Mouse (Mus musculus) thymus, postnatal 10 days (tissue): ENCODE measurements around the gene Psmb9.
"Not testable (repeated sequence)": the region's sequence is repeated elsewhere in the genome, so short reads cannot be mapped to it uniquely, and the experiment has no call there.

Source experiments
- DNase-seq, 2 experiments: peaks; one replicate each; pipeline ENCODE4 v3.0.0; 2021; ENCODE audit warnings: low spot score in 2 of 2

Psmb9 gene

DNA sequence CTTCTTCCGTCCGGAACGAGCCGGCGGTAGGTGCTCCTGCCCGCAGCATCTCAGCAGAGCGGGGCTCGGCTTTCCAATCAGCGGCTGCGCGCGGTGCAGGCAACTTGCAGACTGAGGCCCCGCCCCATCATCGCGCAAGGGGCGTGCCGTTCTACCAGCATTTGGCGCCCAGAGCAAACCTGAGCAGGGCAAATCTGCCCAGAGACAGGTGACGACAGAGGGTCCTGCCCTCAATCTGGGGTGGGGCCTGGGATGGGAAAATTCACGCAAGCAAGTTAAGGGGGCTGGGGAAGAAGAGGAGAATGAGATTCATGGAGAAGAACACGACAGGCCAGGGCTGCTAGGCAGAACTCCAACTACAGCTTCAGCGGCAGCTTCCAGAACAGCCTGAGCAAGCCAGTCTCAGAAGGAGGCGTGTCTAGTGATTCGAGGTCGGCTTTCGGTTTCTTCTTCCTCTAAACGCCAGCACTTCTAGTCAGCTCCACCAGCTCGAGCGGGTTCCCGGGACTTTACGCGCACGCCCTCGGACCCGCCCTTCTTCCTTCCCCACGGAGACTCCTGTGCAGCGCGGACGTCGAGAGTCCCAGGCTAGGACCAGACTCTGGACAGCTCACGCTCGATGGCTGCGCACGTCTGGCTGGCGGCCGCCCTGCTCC is at the start of gene Psmb9, which contains the start of gene Tap1:
Gene Psmb9, minus strand, starts transcription at position 504 of the 656 bp plus-strand sequence.
Gene Tap1, plus strand, starts transcription at position 293 of the 656 bp plus-strand sequence.
- peak; percentile 98 to 100 for DNase-seq

- DNase-seq: no peak
Measured at GRCm38 (mm10) chr17:34236691-34237090, 49.1 kb upstream of the Psmb9 start.

- DNase-seq: peak; percentile 84 to 89
Measured at GRCm38 (mm10) chr17:34234926-34235325, 47.4 kb upstream of the Psmb9 start.

- DNase-seq: not testable (repeated sequence)
Measured at GRCm38 (mm10) chr17:34232021-34232420, 44.5 kb upstream of the Psmb9 start.

- DNase-seq: peak in 1 of 2 experiments; percentile 2
Measured at GRCm38 (mm10) chr17:34230971-34231370, 43.4 kb upstream of the Psmb9 start.

- peak; percentile 4 to 12 for DNase-seq
Measured at GRCm38 (mm10) chr17:34225911-34226310, 38.3 kb upstream of the Psmb9 start.

GRCm38 (mm10) chr17:34225426-34225825 is 37.9 kb upstream of the Psmb9 start:
- DNase-seq: peak; percentile 2

GRCm38 (mm10) chr17:34224816-34225215 is 37.3 kb upstream of the Psmb9 start:
- peak; percentile 2 for DNase-seq

DNA sequence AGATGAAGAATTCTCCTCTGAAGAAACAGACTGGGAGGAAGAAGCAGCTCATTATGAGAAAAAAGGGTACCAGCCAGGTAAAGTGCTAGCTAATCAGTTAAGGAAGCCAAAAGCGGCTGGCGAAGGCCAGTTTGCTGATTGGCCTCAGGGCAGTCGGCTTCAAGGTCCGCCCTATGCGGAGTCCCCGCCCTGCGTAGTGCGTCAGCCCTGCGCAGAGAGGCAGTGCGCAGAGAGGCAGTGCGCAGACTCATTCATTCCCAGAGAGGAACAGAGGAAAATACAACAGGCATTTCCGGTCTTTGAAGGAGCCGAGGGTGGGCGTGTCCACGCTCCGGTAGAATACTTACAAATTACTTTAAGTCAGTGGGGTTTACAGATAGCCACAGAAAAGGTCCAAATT is 32.8 kb upstream of the Psmb9 start:
- not testable (repeated sequence) for DNase-seq

- DNase-seq: peak; percentile 3 to 49
Measured at GRCm38 (mm10) chr17:34219801-34220200, 32.2 kb upstream of the Psmb9 start.

DNA sequence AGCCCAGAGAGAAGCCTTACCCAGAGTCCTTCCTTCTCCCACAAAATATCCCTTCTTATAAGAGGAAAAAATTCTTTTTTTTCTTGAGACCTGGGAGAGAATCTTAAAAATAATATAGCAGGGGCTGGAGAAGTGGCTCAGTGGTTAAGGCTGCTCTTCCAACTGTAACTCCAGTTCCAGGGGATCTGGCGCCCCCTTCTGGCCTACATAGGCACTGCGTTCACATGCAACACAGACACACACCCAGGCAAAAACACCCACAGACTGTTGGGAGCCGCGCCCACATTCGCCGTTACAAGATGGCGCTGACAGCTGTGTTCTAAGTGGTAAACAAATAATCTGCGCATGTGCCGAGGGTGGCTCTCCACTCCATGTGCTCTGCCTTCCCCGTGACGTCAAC is 31.5 kb upstream of the Psmb9 start:
- peak; percentile 70 to 88 for DNase-seq

GRCm38 (mm10) chr17:34218675-34219074 is 31.1 kb upstream of the Psmb9 start:
- peak; percentile 12 to 13 for DNase-seq

GRCm38 (mm10) chr17:34217986-34218385 is 30.4 kb upstream of the Psmb9 start:
- peak; percentile 2 to 3 for DNase-seq

- peak; percentile 3 to 6 for DNase-seq
Measured at GRCm38 (mm10) chr17:34217216-34217928, 29.8 kb upstream of the Psmb9 start.

GRCm38 (mm10) chr17:34215176-34215575 is 27.6 kb upstream of the Psmb9 start:
- DNase-seq: peak; percentile 2

DNA sequence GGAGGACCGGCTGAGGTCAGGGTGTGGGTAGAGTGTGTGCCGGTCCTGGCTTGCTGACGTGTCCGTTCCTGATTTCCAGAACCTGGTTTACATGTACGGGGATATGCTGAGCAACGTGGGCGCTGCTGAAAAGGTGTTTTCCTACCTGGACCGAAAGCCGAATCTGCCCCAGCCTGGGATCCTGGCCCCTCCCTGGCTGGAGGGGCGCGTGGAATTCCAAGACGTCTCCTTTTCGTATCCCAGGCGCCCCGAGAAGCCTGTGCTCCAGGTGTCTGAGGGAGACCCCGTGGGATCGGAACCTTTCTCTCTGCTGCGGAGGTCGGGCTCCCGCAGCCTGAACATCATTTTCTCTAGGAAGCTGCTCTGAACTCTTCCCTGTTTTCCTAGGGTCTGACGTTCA is 26.4 kb upstream of the Psmb9 start:
- peak; percentile 2 for DNase-seq

GRCm38 (mm10) chr17:34211746-34212365 is 24.3 kb upstream of the Psmb9 start:
- peak; percentile 80 to 82 for DNase-seq

DNA sequence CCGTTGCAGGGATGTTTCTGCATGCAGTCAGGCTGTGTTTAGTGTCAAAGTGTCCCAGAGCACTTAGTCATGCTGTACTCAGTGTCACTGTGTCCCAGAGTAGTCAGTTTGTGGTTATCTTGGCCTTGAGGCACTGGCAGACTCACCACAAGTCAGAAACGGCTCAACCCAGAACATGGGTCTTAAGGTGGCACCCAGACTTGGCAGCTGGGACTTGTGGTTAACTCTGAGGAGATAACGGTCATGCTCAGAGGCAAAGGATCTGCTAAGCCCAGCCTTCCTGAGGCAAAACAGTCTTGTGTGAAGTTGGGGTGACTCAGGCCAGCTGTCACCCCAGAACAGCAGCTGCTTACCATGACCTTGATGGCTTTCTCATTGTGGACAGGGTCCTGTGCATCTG is 23.0 kb upstream of the Psmb9 start:
- DNase-seq: peak; percentile 55 to 69

GRCm38 (mm10) chr17:34209680-34210079 is 22.1 kb upstream of the Psmb9 start:
- DNase-seq: peak; percentile 36 to 50

- peak in 1 of 2 experiments; percentile 7 for DNase-seq
Measured at GRCm38 (mm10) chr17:34208421-34208820, 20.9 kb upstream of the Psmb9 start.

- DNase-seq: peak in 1 of 2 experiments; percentile 2
Measured at GRCm38 (mm10) chr17:34207866-34208265, 20.3 kb upstream of the Psmb9 start.

DNA sequence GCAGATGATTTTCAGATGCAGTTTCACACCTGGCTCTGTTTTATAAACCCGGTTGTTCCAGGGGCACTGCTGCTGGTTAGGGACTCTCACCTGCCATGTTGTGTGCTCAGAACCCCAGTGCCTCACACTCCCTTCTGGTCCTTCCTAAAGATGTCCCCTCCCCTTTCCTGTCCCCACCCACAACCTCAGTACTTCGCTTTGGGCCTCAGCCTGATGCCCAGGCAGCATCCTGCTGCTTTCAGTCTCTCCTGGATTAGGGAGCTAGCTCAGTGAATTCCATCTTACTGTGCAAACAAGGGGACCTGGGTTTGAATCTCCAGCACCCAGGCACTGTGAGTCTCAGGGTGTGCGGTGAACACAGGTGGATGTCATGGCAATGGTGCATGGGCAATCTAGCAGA is 19.9 kb upstream of the Psmb9 start:
- peak; percentile 40 to 41 for DNase-seq
